Mouse (Mus musculus) spleen, postnatal 14 days (tissue): ENCODE data around the gene Stpg4.
A peak's percentile ranks its signal among the peaks of the same experiment; 100 is the strongest.

ENCODE experiments used
- DNase-seq, 2 experiments: peaks; one replicate each; pipeline ENCODE4 v3.0.0; 2021 to 2022; ENCODE audit warnings: low spot score in 2 of 2

Stpg4 gene

DNA sequence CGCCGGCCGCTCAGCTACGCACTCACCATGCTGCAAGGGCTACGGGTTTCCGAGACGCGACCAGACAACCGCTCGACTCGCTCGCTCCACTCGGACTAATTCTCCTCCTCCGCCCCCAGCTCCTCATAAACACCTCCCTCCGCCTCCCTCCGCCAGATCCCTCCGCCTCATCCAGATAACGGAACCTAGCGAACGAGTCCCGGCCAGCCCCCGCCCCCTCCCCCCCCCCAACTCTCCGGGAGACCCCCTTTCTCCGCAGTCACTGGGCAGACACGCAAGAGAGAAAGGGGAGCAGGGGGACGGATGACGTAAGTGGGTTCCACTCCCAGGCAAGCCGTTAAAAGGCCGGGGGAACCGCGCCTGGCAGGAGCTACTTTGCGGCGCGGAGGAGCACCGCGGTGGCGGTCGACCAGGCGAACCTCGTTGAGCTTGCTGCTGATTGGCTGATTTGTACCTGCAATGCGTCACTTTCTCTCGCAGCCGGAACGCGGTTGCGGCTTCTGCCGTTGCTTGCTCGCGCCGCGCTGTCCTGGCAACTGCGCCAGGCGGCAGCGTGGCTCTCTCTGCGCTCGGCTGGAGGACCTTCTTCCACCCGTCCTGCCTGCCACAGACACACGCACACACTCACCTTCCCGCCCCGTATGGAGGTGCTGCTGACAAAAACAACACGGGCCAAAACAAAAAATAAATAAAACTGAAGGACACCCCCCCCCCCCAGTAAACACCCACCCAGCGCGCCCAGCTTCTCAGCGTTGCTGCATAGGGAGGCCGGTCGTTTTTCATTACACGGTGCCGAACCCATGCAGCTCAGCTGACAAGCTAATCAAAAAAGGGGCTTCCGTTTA is 19.4 kb upstream of the Stpg4 start, which contains the start of gene Calm2:
TSS of gene Calm2 (minus strand) at position 169 of the 845 bp plus-strand sequence.
- DNase-seq = peak; percentile 96 to 98

DNA sequence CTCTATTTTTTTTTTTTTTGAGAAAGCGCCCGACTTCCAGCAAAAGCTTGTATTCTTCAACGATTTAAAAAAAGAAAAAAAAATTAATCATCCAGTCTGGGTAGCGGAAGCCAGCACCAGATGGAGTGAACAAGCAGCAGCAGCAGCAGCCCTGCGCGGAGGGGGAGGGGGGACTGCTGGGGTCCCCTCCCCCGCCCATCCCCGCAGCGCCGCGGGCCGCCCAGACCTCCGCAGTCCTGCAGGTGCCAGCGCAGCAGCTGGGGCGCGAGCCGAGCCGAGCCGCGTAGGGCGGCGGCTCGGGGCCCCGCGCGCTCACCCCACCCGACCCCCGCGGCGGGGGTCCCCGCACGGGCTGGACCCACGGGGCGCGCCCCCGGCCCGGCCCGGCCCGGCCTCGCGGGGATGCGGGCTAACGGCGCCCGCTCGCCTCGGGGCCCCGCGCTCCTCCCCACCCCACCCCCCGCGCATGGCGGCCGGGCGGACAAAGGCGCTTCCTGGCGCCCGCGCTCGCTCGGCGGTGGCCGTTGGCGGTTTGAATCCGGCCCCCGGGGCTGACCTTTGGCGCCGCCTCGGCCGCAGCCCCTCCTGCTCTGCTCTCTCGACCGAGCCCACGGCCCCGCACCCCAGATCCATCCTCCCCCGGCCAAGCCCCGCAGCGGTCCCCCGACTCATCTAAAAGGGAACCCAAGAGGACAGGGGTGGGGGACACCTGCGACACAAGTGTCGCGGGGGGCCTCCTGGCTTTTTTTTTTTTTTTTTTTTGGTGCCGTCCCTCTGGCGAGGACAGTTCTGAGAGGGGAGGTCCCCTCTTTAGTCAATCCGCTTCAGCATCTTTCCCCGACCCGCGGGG is 18.6 kb upstream of the Stpg4 start:
- DNase-seq = peak; percentile 42 to 61

DNA sequence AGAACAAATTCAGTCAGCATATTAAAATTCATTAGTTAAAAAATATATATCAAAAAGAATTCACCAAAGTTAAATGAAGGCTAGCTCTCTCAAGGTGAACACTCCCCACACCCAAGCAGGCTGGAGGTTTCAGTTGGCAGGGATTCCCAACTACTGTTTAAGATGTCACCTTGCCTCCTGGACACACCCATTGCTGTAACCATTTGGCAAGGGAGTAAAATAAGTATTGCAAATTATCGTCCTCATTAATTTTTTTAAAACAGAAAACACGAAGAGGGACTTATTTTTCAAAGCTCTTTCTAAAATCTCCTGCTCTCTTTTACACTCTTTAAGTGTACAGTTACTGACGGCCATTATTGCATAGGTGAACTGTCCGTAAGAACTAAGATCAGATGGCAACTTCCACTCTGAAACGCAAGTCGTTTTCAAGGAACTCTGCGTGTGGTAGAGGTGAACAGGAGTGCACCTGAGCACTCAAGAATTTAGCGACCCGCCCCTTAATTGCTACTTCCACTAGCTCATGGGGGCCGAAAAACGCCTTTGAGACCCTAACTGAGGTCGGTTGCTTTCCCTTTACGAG is 17.9 kb upstream of the Stpg4 start:
- no peak for DNase-seq

- DNase-seq = no peak
Observed at GRCm38 (mm10) chr17:87444763-87445162, 17.2 kb upstream of the Stpg4 start.

DNA sequence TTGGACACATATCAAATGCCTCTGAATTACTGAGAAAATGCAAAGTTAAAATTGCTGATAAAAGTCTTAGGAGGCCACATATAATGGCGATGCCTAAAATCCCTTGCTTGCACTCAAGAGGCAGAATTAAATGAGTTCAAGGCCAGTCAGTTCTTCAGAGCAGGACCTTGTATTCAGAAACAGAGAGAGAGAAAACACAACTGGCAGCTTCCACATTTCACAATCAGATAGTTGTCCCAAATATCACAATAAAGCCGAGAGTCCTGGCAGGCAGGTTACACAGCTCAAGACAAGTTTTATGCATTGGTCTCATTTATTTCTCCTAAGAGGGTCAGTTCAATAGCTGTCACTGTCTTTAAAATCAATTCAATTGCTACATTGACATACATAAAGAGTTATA is 14.0 kb upstream of the Stpg4 start:
- no peak for DNase-seq

DNA sequence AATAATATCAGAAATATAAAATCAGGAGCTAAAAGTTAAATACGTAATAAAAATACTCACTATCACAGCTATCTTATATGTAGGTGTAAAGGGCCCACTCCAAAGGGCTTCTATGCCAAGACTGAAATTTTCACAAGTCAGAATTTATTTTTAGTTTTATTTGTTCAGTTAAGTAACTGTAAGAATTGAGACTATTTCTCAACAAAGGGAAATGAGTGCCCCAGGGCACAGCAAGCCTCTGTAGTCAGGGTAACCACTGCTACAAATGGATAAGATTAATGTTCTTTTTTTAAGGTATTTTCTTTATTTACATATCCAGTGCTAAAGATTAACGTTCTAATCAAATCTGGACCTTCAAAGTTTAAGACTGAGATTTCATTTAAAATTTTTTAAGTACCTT is 11.9 kb upstream of the Stpg4 start:
- no peak for DNase-seq

DNA sequence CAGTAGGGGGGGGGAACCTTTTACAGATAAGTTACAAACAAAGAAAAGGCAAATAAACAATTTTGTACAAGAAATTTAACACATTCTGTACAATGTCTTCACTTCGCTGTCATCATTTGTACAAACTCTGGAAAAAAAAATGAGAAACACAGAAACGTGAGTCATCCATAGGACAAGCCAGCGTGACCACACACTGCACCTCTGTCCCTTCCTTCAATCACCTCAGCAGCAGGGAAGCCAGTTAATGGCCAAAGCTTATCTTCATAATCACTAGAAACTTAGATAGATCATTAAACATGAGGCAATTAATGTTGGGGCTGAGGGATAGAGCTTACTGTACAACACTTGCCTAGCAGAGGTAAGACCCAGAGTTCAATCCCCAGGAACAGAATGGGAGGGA is 6.4 kb upstream of the Stpg4 start:
- DNase-seq = no peak

DNA sequence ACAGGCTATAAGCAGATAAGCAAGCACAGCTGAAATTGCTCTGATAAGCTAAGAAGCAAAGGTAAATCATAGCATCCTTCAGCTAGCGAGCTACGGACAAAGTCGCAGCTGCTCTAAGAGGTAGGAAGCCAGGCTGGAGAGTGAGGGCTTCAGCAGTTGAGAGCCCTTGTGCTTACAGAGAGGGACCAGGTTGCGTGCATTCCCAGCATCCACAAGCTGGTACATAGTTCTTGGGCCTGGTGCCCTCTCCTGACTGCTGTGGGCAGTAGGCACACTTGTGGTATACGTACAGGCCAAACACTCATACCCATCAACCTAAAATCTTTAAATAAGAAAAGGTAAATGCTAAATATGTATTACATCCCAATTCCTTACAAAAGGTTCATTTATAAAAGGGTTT is 5.2 kb upstream of the Stpg4 start:
- no peak for DNase-seq

GRCm38 (mm10) chr17:87432314-87432713 is 4.8 kb upstream of the Stpg4 start:
- no peak for DNase-seq

DNA sequence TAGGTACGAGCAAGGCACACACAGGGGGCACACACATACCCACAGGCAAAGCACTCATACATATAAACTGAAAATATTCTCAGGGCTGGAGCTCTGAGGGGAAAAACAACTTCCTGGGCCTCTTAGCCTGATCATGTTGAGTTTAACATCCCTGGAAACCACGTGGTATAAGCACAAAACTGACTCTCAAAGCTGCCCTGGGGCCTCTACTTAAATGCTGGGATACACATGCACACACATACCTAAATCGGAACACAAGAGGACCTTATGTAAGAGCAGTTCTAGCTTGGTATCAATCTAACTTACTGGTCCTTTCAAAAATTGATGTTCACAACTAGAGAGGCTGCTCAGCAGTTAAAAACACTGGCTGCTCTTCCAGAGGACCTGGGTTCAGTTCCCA is 1.9 kb upstream of the Stpg4 start:
- DNase-seq = no peak

DNA sequence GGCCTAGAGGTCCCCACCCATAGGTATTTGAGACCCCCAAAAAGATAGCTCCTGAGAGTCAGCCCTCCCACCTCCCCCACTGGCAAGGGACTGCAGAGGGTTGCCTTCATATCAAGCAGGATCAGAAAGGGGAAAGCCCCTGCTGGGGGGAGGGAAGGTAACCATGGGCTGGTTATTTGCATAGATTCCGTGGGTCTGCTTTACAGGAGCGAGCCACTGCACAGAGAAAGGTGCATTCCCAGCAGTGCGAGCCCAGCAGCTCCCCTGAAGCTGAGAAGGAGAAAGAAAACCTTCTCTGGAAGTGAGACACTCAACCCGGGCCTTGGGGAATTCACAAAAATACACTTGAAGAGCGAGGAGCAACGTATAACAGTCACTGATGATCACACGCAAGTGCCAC is 9.5 kb downstream of the Stpg4 start:
- no peak for DNase-seq

DNA sequence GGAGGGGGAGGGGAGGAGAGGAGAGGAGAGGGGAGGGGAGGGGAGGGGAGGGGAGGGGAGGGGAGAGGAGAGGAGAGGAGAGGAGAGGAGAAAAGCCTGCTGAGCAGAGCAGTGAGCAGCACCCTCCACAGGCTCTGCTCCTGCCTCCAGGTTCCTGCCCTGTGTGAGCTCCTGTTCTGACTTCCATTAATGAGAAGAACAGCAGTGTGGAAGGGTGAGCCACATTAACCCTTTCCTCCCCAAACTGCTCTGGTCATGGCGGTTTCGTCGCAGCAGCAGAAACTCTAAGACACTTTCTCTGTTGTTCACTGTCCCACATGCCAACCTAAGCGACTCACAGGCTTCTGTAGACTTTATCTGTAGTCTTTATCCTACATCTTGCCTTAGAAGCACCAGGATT is 20.9 kb downstream of the Stpg4 start:
- DNase-seq = no peak

- no peak for DNase-seq
Observed at GRCm38 (mm10) chr17:87405576-87405975, 22.0 kb downstream of the Stpg4 start.

DNA sequence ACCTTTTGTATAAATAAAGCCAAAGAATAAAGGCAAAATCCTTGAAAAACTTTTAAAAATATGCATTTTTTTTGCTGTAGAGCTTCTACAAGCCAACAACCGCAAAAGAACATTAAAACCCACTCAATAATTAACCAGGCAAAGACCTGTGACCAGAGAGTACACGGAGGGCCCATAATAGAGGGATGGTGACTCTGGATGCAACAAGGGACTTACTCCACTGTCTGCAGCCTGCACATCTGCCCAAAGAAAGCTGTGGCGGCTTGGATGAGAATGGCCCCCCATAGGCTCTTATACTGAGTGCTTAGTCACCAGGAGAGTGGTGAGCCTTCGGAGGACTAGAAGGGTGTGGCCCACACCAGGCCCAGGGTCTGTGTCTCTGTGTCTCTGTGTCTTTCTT is 24.1 kb downstream of the Stpg4 start:
- DNase-seq = no peak

DNA sequence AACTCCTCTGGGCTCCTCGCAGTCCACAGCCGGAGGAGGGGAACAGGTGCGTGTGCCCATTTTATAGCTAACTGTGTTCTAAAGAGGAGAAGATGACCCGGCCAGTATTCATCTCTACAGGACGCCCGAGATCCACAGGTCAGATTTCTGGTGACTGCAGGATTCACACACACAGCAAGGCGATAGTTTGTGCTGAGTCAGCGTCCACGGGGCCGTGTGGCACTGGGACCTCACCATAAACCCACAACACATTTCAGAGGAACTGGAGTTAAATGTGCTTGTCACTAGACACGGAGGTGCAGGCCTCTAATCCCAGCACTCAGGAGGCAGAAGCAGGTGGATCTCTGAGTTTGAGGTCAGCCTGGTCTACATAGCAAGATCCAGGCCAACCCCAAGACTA is 25.1 kb downstream of the Stpg4 start:
- no peak for DNase-seq

- no peak for DNase-seq
Observed at GRCm38 (mm10) chr17:87397088-87397487, 30.5 kb downstream of the Stpg4 start.

GRCm38 (mm10) chr17:87391242-87391641 is 36.3 kb downstream of the Stpg4 start:
- DNase-seq = no peak

DNA sequence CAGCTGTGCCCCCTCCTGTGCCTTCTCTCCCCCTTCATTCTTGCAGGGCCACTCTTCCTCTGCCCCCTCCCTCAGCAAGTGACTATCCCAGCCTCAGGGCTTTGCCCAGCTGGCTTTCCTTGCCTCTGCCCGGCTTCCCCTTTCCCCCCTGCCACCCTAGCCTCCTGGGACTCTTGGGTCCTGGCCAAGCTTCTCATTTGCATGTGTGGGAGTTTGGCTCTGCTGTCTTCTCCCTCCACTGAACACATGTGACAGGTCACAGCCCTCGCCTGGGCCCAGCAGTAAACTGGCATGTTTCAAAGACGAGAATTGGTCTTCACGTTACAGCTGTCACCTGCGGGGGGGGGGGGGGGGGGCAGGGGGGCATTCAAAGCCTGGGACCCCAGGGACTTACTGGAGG is 40.5 kb downstream of the Stpg4 start:
- peak; percentile 24 to 28 for DNase-seq

- DNase-seq = no peak
Observed at GRCm38 (mm10) chr17:87385835-87386234, 41.7 kb downstream of the Stpg4 start.

GRCm38 (mm10) chr17:87380681-87381080 is 46.9 kb downstream of the Stpg4 start:
- no peak for DNase-seq

DNA sequence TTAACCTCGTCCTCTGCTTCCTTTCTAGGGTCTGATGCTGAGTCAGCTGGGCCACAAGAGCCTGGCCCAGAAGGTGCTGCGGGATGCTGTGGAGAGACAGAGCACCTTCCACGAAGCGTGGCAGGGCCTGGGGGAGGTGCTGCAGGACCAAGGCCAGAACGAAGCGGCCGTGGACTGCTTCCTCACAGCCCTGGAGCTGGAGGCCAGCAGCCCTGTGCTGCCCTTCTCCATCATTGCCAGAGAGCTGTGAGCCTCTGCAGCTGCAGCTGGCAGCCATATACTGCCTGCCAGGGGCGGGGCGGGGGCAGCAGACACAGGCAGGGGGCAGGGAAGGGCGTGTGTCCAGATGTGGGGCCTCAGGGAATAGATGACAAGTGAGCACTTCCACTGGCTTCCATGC is 47.7 kb downstream of the Stpg4 start:
- no peak for DNase-seq

- DNase-seq = no peak
Observed at GRCm38 (mm10) chr17:87379160-87379624, 48.3 kb downstream of the Stpg4 start.
